Mouse (Mus musculus) gastrocnemius, postnatal 14 days (tissue): ENCODE measurements around the gene Ifih1. TPM values are rescaled to one million over a fixed set of nuclear protein-coding genes. Genes with fewer than 3 reads are reported as not detected.

ENCODE experiments used
- DNase-seq: peaks from one replicate; pipeline ENCODE4 v3.0.0; 2021; ENCODE audit warnings: mixed read lengths
- intact Hi-C: fragments of 180-260 bp; cut with DNase I; formaldehyde crosslinking; loops from one replicate; pipeline ENCODE4 v1.15.1; 2025; ENCODE audit warnings: low total_unique reads
- long read RNA-seq, 2 experiments: library from polyadenylated mRNA; stranded (forward); transcript quantifications; one replicate each; pipeline ENCODE4 v2.0.0; 2021
- total RNA-seq, 2 experiments: library from RNA; stranded (reverse); gene quantifications; 2 replicates each; pipeline ENCODE4 v1.2.3; 2021

Gene Ifih1
- total RNA-seq: 1 to 10 TPM; 1.9 to 2.7 TPM
- long read RNA-seq, experiment 1, full-length matches to known transcripts: 3 of 5 reads
- long read RNA-seq, experiment 1, partial matches to known transcripts: 2 of 5 reads
- long read RNA-seq, experiment 1, other reads (novel, unspliced or antisense): 0 of 5 reads
- long read RNA-seq, experiment 2, full-length matches to known transcripts: 3 of 3 reads
- long read RNA-seq, experiment 2, partial matches to known transcripts: 0 of 3 reads
- long read RNA-seq, experiment 2, other reads (novel, unspliced or antisense): 0 of 3 reads

DNA sequence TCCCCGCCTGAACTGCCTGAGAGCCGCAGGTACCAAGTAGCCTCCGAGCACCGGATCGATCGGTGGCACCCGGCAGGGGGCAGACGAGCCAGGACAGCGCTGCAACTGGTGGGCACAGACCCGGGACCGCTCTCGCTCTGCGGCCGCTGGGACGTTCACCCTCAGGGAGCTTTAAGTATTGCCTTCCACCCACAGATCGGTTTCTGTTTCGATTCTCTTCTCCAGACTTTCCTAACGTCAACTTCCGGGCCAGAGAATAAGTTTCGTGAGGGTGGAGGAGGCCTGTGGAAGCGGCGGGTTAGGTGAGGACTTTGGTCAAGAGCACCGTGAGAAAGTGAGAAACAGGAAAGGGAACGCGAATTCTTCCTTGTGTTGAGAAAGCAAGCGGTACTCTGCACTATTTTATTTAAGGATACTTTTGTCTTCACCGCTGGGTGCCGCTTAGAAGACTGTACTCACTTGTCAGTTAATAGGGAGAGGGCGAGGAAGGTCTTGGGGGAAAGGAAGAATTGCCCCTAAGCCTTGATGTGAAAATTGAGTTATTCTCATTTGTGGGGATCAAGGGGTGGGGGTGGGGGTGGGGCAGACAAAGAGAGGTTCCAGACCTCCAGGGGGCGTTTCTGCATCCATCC lies at the start of gene Ifih1:
Gene Ifih1, minus strand, starts transcription at position 242 of the 632 bp plus-strand sequence.
- peak; percentile 47 for DNase-seq
- intact Hi-C loops: no loop called here

DNA sequence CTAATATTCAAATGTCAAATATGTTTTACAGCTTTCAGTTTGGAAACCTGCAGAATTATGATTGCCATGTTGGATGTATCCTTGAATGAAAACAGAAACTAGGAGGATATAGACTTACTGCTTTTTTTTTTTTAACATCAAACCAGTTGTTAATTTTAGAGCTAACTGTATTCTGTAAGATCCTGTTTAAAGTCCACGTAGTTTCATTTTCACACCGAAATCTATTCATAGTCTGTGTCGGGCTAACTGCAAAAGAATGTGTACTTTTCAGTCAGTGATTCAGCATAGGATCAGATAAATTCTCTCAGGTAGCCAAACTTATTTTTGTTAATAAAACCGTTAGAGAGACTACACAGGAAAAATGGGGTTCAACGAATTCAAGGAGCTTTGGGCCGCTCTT lies 39.9 kb upstream of the Ifih1 start:
- no peak for DNase-seq

DNA sequence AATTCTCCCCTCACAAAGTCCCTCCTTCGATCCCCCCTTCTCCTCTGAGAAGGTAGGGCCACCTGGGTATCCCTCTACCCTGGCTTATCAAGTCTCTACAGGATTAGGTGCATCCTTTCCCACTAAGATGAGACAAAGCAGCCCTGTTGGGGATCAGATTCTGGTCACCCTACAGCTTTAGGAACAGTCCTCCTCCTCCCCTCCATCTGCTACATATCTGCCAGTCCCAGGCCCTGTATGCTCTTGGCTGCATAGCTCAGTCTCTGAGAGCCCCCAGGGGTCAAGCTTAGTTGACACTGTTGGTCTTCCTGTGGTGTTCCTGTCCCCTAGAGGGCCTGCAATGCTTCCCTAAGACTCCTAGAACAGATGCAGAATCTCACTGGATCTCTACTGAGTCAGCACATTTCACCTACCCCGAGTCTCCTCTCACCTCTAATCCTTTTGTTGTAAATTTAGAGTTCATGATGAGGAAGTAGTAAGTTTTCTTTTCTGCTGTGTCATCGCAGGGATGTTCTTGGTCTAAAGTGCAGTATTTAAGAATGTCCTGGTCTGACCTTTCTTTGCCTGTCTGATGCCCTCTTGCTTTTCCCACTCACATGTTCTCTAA lies 39.0 kb upstream of the Ifih1 start:
- no peak for DNase-seq
- intact Hi-C loops: no loop called here

More for the DNA sequence above, 39.9 kb upstream of the Ifih1 start:
- intact Hi-C loops: no loop called here

DNA sequence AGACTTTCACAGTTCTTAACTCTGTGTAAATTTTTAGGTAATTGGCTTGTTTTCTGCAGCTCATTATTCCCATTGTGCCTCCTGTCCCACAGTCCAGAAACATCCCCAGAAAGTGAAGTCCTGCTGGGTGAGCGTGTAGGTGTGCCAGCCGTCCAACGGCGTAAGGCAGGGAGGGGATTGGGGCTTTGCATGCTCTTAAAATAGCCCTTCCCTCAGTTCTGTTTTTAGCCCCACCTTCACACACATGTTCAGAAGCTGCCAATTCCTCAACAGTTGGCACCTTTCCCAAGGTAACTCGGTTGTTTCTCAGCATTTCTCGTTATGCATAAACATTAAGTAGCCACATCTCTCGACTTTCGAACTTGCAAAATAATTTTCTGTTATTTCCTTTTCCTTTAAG lies 35.6 kb upstream of the Ifih1 start:
- intact Hi-C loops: no loop called here
- DNase-seq: no peak

DNA sequence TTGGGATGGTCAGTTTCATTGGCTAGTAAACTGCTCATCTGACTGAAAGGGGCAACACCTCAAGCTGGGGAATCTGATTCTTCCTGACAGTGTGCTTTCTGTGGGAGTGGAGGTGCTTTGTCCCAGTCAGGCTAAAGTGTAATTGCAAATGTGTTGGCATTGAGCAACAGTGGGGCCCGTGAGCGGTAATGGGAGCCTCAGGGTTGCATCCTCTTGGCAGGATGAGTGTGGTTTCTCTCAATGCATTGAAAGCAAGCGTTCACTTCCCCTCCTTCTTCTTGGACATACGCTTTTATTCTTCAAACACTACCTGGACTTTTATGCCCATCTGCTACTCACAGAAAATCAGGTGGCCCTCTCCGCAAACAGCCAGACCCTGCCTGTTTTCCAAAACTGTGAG lies 26.7 kb upstream of the Ifih1 start:
- no peak for DNase-seq
- intact Hi-C loops: no loop called here

DNA sequence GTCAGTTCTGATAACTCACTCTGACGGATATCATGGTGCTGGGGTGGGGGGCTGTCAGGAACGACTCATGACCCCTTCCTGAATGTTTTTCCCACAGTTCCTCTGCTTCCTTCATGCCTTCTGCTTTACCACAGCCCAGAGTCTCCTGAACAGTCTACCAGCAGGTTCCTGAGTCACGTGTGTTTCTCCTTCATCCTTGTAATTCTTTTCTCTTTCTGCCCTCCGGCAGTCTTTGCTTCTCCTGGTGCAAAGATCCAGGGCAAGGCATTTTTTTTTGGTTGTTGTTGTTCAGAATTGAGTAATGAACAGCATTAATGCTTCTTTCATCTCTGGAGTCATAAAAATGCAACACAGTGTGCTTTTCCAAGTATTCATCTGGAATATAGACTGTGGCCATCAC lies 24.7 kb upstream of the Ifih1 start:
- intact Hi-C loops: no loop called here
- no peak for DNase-seq

DNA sequence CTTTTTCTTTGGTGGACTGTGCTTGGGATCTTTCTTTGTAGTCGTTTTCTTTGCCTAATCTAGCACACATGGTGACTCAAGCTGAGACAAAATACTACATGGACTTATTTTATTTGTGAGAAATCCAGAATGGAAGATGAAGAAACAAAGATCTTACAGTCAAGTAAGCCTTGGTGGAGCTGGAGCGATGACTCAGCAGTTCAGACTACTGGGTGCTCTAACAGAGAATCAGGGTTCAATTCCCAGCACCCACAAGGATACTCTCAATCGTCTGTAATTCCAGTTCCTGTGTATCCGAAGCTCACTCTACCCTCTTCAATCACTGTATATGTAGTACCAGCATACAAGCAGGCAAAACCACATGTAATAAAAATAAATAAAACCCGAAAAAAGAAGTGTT lies 24.2 kb upstream of the Ifih1 start:
- intact Hi-C loops: no loop called here
- no peak for DNase-seq

DNA sequence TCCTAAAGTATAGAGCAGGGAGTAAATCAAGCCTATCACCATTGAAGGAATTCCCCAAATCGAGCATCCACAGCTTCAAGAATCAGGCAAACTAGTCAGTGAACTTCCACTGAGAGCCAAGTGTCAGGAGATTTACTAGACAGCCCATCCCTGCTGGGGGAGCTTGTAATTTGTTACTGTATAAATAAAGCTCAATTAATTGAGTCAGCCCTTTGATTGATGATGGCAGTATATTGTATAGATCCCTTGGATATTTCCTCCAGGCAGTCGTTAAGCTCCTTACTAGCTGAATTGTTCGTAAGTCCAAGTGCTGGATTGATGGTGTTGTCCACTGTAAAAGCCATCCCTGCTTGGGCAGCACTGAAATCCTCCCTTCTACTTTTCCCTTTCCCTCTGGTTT lies 23.8 kb upstream of the Ifih1 start:
- DNase-seq: no peak
- intact Hi-C loops: no loop called here

DNA sequence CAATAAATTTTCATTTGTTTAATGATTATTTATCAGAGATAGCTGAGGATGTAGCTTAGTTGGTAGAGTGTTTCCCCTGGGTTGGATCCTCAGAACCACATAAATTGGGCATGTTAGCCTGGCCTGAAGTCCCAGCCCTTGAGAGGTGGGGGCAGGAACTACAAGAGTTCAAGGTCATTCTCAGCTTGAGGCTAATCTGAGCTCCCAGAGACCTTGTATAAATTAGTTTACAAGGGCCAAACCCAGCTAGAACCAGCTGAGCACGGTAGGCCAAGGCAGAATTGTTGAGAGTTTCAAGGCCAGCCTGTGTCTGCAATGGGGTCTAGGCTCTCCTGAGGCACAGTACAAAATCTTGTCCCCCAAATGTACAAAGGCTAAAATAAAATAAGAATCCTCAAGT lies 19.5 kb upstream of the Ifih1 start:
- intact Hi-C loops: no loop called here
- no peak for DNase-seq

DNA sequence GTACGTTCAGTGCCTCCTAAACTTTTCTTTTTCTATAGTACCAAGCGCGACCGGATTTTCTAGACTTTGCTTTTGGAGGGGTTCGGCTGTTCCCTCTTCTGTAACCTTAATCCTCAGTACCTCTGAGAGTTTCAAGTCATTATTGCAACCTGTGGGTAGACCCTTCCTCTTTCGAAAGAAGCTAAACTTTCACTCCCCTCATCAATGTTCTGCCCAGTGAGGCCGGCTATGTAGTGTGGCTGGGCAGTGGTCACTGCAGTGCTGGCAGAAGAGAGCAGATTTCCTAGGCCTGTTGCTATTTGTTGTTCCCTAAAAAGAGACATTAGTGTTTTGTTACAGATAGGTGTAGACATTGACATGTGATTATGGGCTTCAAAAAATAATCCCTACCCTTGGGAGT lies 18.8 kb upstream of the Ifih1 start:
- no peak for DNase-seq
- intact Hi-C loops: no loop called here

DNA sequence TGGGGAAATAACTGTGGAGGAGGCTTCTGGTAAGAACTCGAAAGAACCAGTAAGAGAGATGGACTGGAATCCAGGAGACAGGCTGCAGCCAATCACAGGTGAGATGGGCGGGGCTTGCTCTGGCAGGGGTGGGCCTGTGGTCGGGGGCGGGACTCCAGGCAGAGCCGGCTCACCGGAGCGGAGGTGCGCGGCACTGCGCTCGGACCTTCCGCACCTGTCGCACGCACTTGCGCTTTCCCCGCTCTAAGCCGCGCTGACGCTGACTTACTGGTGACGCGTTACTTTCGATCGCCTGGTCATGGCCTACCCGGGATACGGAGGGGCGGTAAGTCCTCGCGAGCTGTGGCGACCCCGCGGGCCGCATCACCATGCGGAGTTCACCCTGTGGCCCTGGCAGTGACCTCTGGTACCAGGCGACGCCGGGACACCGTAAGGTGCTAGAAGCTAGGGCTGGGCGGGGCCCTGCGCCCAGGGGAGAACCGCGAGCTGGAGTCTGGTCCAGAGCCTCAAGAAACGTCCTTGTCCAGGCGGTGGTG lies 18.1 kb upstream of the Ifih1 start, which contains the start of gene Gca:
Gene Gca, plus strand, starts transcription at position 151 of the 536 bp plus-strand sequence.
- intact Hi-C loops: no loop called here
- peak; percentile 79 for DNase-seq

DNA sequence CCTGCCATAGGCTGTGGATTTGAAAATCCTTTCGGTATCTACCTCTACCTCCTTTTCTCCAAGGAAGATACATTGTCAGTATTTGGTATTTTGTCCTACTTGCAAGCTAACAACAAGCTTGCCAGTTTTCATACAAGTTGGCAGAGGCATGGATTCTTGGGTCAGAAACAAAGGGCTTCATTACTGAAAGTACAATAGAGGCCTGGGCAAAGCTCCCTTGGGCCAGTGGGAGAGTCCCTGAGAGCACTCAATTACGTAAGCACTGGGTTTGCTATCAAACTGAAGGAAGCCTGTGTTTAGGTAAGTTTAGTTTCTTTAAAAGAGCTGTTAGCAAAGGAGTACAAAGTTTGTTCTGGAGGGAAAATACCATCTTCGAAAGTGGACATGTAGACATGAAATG lies 16.5 kb upstream of the Ifih1 start:
- no peak for DNase-seq
- intact Hi-C loops: no loop called here

DNA sequence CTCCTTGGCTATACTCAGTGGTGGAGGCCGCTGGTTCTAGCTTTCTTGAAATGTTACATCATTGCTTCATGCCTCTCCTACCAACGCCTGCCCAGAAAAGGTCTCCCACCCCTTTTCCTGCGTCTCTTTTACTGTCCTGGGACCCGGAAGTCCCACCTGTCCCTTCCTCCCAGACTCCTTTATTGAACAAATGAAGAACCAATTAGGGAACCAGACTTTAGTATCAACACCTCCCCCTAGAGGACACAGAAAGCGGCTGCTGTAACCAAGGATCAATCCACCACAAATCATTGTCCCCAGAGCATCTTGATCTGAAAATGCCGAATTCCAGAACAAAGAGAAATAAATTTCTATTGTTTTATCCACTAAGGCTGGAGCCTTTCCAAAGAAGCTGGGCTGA lies 14.5 kb upstream of the Ifih1 start:
- intact Hi-C loops: no loop called here
- no peak for DNase-seq

DNA sequence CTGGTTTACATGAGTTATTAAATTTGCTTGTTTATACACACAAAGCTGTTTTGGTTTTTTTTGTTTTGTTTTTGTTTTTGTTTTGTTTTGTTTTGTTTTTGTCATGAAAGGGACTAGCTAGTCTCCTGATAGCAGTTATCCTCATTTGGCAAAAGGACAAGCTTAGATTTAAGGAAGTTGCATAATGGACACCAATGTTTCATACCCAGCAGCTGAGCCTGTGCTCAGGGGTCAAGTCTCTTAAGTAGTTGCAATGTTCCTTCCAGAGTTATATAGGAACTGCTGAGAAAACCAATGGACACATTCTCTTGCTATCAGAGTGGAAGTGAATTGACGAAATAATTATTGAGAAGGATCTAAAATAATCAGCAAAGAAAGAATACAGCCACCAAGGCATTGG lies 10.0 kb upstream of the Ifih1 start:
- intact Hi-C loops: no loop called here
- no peak for DNase-seq

DNA sequence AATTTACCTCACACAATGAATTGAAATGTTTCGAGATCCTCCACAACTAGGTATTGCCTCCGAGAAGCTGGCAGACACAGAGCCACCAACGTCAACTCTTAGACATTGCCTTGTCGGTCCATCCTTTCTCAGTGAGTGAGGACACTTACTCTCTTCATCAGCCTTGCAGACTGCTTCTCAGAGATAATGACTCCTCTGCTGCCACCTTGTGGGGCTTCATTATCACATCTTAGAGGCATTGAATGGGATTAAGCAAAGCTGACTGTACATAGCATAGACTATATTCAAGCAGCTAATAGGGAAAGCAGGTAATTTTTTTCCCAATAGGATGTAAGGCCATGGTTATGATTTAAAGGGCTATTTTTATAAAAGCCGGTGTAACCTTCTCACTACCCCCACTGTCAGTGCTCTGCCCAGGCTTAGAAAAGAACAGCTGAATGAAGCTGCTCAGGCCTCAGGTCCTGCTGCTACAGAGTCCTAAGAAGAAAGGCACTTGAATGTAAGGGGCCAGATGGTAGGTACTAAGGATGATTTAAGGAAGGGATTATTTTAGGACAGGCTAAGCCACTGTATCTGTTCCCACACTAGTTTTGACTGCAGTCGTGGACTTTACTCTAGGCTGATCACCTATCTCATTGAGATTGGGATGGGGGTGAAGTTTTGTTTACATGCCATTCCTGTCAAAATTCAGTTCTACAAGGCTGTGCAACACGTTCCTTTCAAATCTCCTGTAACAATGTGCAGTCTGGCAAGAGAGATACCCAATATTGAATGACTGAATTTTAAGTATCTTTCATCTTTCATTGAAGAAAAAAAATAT lies 8.7 kb upstream of the Ifih1 start:
- intact Hi-C loops: no loop called here
- peak; percentile 23 for DNase-seq

DNA sequence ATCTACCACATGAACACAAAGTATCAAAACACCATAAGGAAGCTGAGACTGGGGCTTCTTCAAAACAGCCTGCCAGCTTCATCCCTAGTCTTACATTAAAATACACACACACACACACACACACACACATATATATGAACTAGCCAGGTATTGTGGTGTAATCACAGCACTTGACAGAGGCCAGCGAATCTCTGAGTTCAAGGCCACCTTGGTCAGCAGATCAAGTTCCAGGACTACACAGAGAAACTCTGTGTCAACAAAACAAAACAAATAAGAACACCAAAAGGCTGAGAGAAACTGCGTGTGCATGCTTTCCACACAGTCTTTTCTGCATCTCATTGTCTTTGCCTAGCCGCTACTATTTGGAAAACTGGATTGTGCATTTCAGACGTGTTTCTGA lies 6.4 kb upstream of the Ifih1 start:
- intact Hi-C loops: no loop called here

DNA sequence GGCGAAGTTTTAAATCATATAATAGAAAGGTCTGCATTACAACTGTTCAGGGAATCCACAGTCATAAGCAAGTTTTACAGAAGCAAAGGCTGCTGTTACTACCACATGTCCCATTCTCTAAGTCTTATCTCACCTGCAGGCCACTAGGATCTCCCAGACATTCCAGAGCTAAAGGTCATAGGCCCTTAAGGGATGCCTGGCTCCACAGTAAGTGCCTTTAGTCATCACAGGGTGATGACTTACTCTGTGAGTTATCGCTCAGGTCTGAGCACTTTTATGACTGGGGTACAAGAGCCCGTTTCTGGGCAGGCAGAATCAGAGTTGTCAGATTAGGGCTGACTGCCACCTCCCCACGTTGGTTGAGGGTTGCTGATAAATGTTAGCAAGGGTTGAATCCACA lies 5.8 kb upstream of the Ifih1 start:
- DNase-seq: no peak
- intact Hi-C loops: no loop called here

More for the DNA sequence above, 6.4 kb upstream of the Ifih1 start:
- DNase-seq: no peak

DNA sequence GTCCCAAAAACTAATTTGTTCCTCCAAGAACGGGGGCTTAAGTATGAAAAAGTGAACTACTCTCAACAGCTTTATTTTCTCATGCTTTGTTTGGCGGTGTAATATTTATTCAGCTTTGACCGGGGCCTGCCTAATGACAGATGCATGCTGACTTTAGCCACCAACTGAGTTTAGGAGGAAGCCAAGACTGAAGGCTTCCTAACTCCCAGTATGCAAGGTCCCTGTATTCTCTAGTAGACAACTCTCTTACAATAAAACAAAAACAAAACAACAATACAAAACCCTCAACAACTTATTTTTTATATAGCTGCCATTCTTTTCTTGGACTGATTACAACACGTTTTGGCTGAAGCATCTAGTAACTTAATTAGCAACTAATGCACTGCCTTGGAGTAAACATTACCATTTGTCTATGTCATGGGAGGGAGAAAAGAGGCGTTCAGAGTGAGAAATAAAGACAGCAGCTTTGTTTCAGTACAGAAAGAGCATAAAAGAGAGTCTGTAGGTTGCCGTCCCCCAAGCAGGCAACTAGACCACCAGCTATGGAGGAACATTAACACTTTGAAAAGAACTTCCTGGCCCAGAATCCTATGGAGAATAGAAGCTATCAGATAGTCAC lies 725 bp upstream of the Ifih1 start:
- intact Hi-C loops: no loop called here
- DNase-seq: no peak

DNA sequence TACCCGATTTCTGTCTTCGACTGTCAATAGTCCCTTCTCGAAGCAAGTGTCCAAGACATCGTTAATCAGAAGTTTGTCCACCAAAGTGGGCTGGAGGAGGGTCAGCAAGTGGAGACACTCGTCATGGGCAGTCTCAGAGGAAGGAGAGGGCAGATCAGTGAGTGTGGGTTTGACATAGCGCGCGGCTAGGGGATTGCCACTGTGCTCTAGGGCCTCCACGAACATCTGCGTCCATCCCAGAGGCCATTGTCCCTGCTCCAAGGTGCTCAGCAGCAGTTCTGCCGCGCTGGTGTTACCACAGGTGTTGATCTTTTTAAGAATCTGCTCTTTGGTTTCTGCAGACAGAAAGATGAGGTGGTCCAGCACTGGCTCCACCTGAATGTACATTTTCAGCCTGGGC lies 580 bp downstream of the Ifih1 start:
- no peak for DNase-seq
- intact Hi-C loops: no loop called here

DNA sequence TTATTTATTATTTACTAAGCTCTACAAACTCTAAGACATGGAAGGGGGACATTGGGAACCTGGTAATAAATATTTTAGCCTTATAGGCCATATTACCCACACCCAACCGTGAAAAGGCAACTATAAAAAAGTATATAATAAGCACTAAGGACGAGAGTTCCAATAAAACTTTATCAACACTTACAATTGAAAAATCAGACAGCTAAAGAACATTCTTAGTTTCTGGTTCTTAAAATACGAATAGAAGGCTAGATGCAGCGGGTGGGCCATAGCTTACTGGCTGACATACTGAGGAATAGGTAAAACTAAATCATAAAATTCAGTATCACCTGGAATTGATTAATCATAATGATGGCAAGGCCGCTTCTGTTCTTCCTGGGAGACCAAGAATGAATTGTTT lies 1.2 kb downstream of the Ifih1 start:
- no peak for DNase-seq
- intact Hi-C loops: no loop called here
